In genomic region chr3:5806947-5807575, GRCm38 (mm10) we compare ENCODE assay signal across 21 mouse cellular contexts. TPM values are rescaled to one million over a fixed set of nuclear protein-coding genes. Genes with fewer than 3 reads are reported as not detected.
DNase-seq lines count a peak whose midpoint lies in the region; ATAC-seq and TF ChIP-seq lines count a peak whose summit lies in the region.
"Had no signal": no experiment of that assay in that cellular context is flagged by ENCODE, and none has a peak within 500 bp of the region (broad histone marks: within the 10 kb centered on the region; RNA-seq: fewer than 3 reads in every experiment).

No protein-coding gene starts in this region.

- no peak for TF ChIP-seq CTCF in forebrain, postnatal 0 days (IDR thresholded peaks at IDR 0.05; ENCODE audit: low read depth)

- 78% methylated on average over 2 of the region's 2 CpGs for WGBS in neural tube, embryonic 13.5 days
- WGBS in neural tube, embryonic 14.5 days: 81% methylated on average over 2 of the region's 2 CpGs
- WGBS in neural tube, embryonic 15.5 days: 72% methylated on average over 2 of the region's 2 CpGs
- WGBS in forebrain, postnatal 0 days: 87% methylated on average over 2 of the region's 2 CpGs

- no peak overlapping the region for H3K4me3 ChIP-seq in neural tube, embryonic 13.5 days
- no peak overlapping the region for H3K4me3 ChIP-seq in neural tube, embryonic 14.5 days (ENCODE audit: low read depth, low read length)
- H3K4me3 ChIP-seq in neural tube, embryonic 15.5 days (replicated peaks): no peak overlapping the region
- H3K4me3 ChIP-seq in forebrain, postnatal 0 days (ENCODE audit: low read depth, low read length): no peak overlapping the region

- no peaks in the 10 kb centered on the region for H3K27me3 ChIP-seq in neural tube, embryonic 13.5 days
- H3K27me3 ChIP-seq in neural tube, embryonic 14.5 days (ENCODE audit: control insufficient read depth, insufficient read depth, low read length): no peaks in the 10 kb centered on the region
- no peaks in the 10 kb centered on the region for H3K27me3 ChIP-seq in neural tube, embryonic 15.5 days (replicated peaks)
- H3K27me3 ChIP-seq in forebrain, postnatal 0 days (ENCODE audit: insufficient read depth, low read length): no peaks in the 10 kb centered on the region
- H3K27me3 ChIP-seq: CH12.LX, Patski had no signal

- H3K9me3 ChIP-seq in neural tube, embryonic 13.5 days: no peaks in the 10 kb centered on the region
- no peaks in the 10 kb centered on the region for H3K9me3 ChIP-seq in neural tube, embryonic 14.5 days (ENCODE audit: control insufficient read depth, low read length)
- no peaks in the 10 kb centered on the region for H3K9me3 ChIP-seq in neural tube, embryonic 15.5 days (replicated peaks)
- H3K9me3 ChIP-seq in forebrain, postnatal 0 days (ENCODE audit: low read length): no peaks in the 10 kb centered on the region
- H3K9me3 ChIP-seq: G1E had no signal

- ATAC-seq in neural tube, embryonic 13.5 days (ENCODE audit: low read depth): peak; percentile 61; the same call in 1 of the 2 replicates
- ATAC-seq in neural tube, embryonic 14.5 days (ENCODE audit: low read depth): peak; percentile 44; the same call in 1 of the 2 replicates
- peak; percentile 63 for ATAC-seq in neural tube, embryonic 15.5 days (ENCODE audit: low FRiP score)
- no peak for ATAC-seq in forebrain, postnatal 0 days
- ATAC-seq: activated CD4-positive, CD25-positive, alpha-beta regulatory T cell, adult 4 months; CD4-positive, CD25-positive, alpha-beta regulatory T cell, adult 4 months; Patski had no signal

- H3K4me1 ChIP-seq in neural tube, embryonic 13.5 days (replicated peaks): no peaks in the 10 kb centered on the region
- H3K4me1 ChIP-seq in neural tube, embryonic 14.5 days (ENCODE audit: control insufficient read depth, insufficient read depth, low read length): no peaks in the 10 kb centered on the region
- no peaks in the 10 kb centered on the region; the same call in 1 of the 2 replicates for H3K4me1 ChIP-seq in neural tube, embryonic 15.5 days
- H3K4me1 ChIP-seq in forebrain, postnatal 0 days (ENCODE audit: insufficient read depth): no peaks in the 10 kb centered on the region

- no peaks in the 10 kb centered on the region for H3K36me3 ChIP-seq in neural tube, embryonic 13.5 days
- no peaks in the 10 kb centered on the region for H3K36me3 ChIP-seq in neural tube, embryonic 14.5 days (ENCODE audit: control insufficient read depth, insufficient read depth, low read length)
- H3K36me3 ChIP-seq in neural tube, embryonic 15.5 days: no peaks in the 10 kb centered on the region
- no peaks in the 10 kb centered on the region for H3K36me3 ChIP-seq in forebrain, postnatal 0 days (ENCODE audit: insufficient read depth)
- H3K36me3 ChIP-seq: G1E had no signal

- no peak overlapping the region for H3K27ac ChIP-seq in neural tube, embryonic 13.5 days (replicated peaks)
- H3K27ac ChIP-seq in neural tube, embryonic 14.5 days (ENCODE audit: low read depth, low read length): no peak overlapping the region
- no peak overlapping the region for H3K27ac ChIP-seq in neural tube, embryonic 15.5 days (replicated peaks)
- H3K27ac ChIP-seq in forebrain, postnatal 0 days (ENCODE audit: low read depth, low read length): no peak overlapping the region

- H3K4me2 ChIP-seq in neural tube, embryonic 13.5 days: no peak overlapping the region
- H3K4me2 ChIP-seq in neural tube, embryonic 14.5 days (ENCODE audit: low read depth, low read length): no peak overlapping the region
- H3K4me2 ChIP-seq in neural tube, embryonic 15.5 days: no peak overlapping the region
- H3K4me2 ChIP-seq in forebrain, postnatal 0 days (ENCODE audit: low read depth): no peak overlapping the region

- H3K9ac ChIP-seq in neural tube, embryonic 13.5 days: no peak overlapping the region
- no peak overlapping the region for H3K9ac ChIP-seq in neural tube, embryonic 14.5 days (replicated peaks; ENCODE audit: low read depth, low read length)
- no peak overlapping the region for H3K9ac ChIP-seq in neural tube, embryonic 15.5 days (replicated peaks)
- no peak overlapping the region for H3K9ac ChIP-seq in forebrain, postnatal 0 days

- no peak for DNase-seq in neural tube, embryonic 10.5 days (ENCODE audit: extremely low spot score, low spot score)
- DNase-seq in forebrain, postnatal 0 days: no peak
- no peak for DNase-seq in kidney, postnatal 25 days
- DNase-seq: adrenal gland, adult 2 months; adrenal gland, adult 8-10 months; adrenal gland, postnatal 10 days; adrenal gland, postnatal 14 days; adrenal gland, postnatal 25 days; adrenal gland, postnatal 36 days; B cell, adult 2 months; cerebellum, adult 11 months; cerebellum, adult 11-12 months; cerebellum, adult 18-20 months had no signal

RNA-seq across cellular contexts. Expression of gene Gm8797, which starts 56.5 kb away (rescaled TPM):
- polyA plus RNA-seq in neural tube, embryonic 13.5 days (2015; fragmentation: Nextera tagmentation; extraction: Ambion mirVana): 18.3 and 25.0 TPM in 2 replicates
- polyA plus RNA-seq in neural tube, embryonic 14.5 days (2014; fragmentation: Nextera tagmentation; extraction: Ambion mirVana): 19.4 and 21.9 TPM in 2 replicates
- 13.8 and 19.1 TPM in 2 replicates for polyA plus RNA-seq in neural tube, embryonic 15.5 days (2015; fragmentation: Nextera tagmentation; extraction: Ambion mirVana)
- total RNA-seq in forebrain, postnatal 0 days (2014; rRNA removed): 1.1 and 8.5 TPM in 2 replicates
- polyA plus RNA-seq in forebrain, postnatal 0 days (2015; fragmentation: Nextera tagmentation; extraction: Ambion mirVana): 18.9 and 23.0 TPM in 2 replicates
